Mouse (Mus musculus) stomach, embryonic 16.5 days (tissue): ENCODE measurements at regions not wholly inside any gene's neighbourhood (a gene's known extent, or its start where the extent isn't known, plus 50 kb on each side); places are given as distances from the start of the nearest gene placed in this dataset.

ENCODE experiments used
- ATAC-seq: fragments of 200-750 bp; cut with Nextera tagmentation; 2 replicates; pipeline ENCODE4 v1.8.0; 2017; ENCODE audit warnings: moderate number of reproducible peaks, moderate TSS enrichment; ENCODE audit not compliant: insufficient read depth, low FRiP score
- H3K27ac ChIP-seq: fragments of 300-500 bp; sonication (generic); 2 replicates; pipeline ENCODE4 v1.5.1; 2014; ENCODE audit warnings: low read length
- H3K27me3 ChIP-seq: fragments of 300-500 bp; sonication (generic); 2 replicates; pipeline ENCODE4 v1.6.1; 2014; ENCODE audit warnings: low read length, control low read depth, mixed read lengths; ENCODE audit not compliant: control insufficient read depth, insufficient read depth
- H3K36me3 ChIP-seq: fragments of 300-500 bp; sonication (generic); 2 replicates; pipeline ENCODE4 v1.6.1; 2014; ENCODE audit warnings: low read length; ENCODE audit not compliant: control insufficient read depth, insufficient read depth
- H3K4me1 ChIP-seq: fragments of 300-500 bp; sonication (generic); 2 replicates; pipeline ENCODE4 v1.6.1; 2014; ENCODE audit warnings: low read length, control low read depth, mixed read lengths; ENCODE audit not compliant: control insufficient read depth, insufficient read depth
- H3K4me2 ChIP-seq: fragments of 300-500 bp; sonication (generic); 2 replicates; pipeline ENCODE4 v1.6.1; 2014; ENCODE audit warnings: low read depth, low read length, mixed read lengths
- H3K4me3 ChIP-seq: fragments of 300-500 bp; sonication (generic); replicated peaks from 2 replicates; pipeline ENCODE4 v1.5.1; 2014; ENCODE audit warnings: mild to moderate bottlenecking, low read length
- H3K9ac ChIP-seq: fragments of 300-500 bp; sonication (generic); 2 replicates; pipeline ENCODE4 v1.6.1; 2014; ENCODE audit warnings: low read length
- H3K9me3 ChIP-seq: fragments of 300-500 bp; sonication (generic); replicated peaks from 2 replicates; pipeline ENCODE4 v1.6.1; 2016; ENCODE audit warnings: low read length, control low read depth; ENCODE audit not compliant: control insufficient read depth
- WGBS: fragments of 180-500 bp; shearing (Covaris S2); extraction: QIAGEN DNeasy Blood & Tissue Kit; methylation state at CpG from one replicate; pipeline ENCODE4 v1.1.7; 2014; 5-methylcytosine and 5-hydroxymethylcytosine counted together

- peak overlapping the region; percentile 58 for H3K27ac ChIP-seq
- no peak overlapping the region for H3K4me3 ChIP-seq
- no peaks in the 10 kb centered on the region for H3K9me3 ChIP-seq
These were observed 494.3 kb downstream of the Ccdc171 start for GRCm38 (mm10) chr4:84019500-84020255.

GRCm38 (mm10) chr4:84020692-84021091 is 495.3 kb downstream of the Ccdc171 start:
- 47% methylated on average over 1 of the region's 1 CpGs for WGBS
- H3K27me3 ChIP-seq = no peaks in the 10 kb centered on the region
- no peak overlapping the region for H3K4me3 ChIP-seq
- H3K27ac ChIP-seq = no peak overlapping the region
- ATAC-seq = peak; percentile 63; the same call in 1 of the 2 replicates
- H3K36me3 ChIP-seq = no peaks in the 10 kb centered on the region
- H3K4me2 ChIP-seq = no peak overlapping the region
- no peak overlapping the region for H3K9ac ChIP-seq
- H3K9me3 ChIP-seq = no peaks in the 10 kb centered on the region
- H3K4me1 ChIP-seq = peaks cover 25% of the 10 kb centered on the region

More at GRCm38 (mm10) chr4:84019500-84020255, 494.3 kb downstream of the Ccdc171 start:
- 57% methylated on average over 14 of the region's 14 CpGs for WGBS
- H3K9ac ChIP-seq = no peak overlapping the region
- no peak overlapping the region for H3K4me2 ChIP-seq
- peaks cover 25% of the 10 kb centered on the region for H3K4me1 ChIP-seq
- no peaks in the 10 kb centered on the region for H3K27me3 ChIP-seq
- H3K36me3 ChIP-seq = no peaks in the 10 kb centered on the region
- no peak for ATAC-seq

GRCm38 (mm10) chr4:84022323-84022722 is 497.0 kb downstream of the Ccdc171 start:
- Histone ChIP-seq H3K9ac (no peak overlapping the region), H3K9me3 (no peaks in the 10 kb centered on the region), H3K4me2 (no peak overlapping the region), H3K27ac (no peak overlapping the region), H3K27me3 (no peaks in the 10 kb centered on the region), H3K4me3 (no peak overlapping the region), H3K4me1 (peaks cover 25% of the 10 kb centered on the region), H3K36me3 (no peaks in the 10 kb centered on the region)
- no peak for ATAC-seq
- WGBS = 79% methylated on average over 7 of the region's 7 CpGs

DNA sequence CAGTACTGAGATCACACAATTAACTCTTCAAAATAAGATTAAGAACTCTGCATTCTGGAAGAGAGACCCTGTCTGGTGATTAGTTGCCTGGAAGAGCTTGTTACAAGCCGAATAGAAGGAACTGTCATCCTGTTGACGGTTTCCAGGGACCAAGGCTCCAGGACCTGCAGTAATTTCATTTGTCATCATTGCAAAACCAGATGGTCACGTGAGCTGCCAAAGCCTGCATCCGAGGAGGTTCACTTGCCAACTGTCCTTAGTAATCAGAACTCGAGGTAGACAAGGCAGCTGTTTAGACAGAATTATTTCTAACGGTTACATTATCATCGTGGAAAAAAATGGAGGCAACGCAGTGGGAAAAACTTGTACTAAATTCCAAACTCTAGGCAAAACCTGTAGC is 500.8 kb downstream of the Ccdc171 start:
- ATAC-seq = no peak
- Histone ChIP-seq H3K9me3 (no peaks in the 10 kb centered on the region), H3K4me1 (no peaks in the 10 kb centered on the region), H3K4me3 (no peak overlapping the region), H3K4me2 (no peak overlapping the region), H3K27me3 (no peaks in the 10 kb centered on the region), H3K27ac (no peak overlapping the region), H3K36me3 (no peaks in the 10 kb centered on the region), H3K9ac (no peak overlapping the region)
- 41% methylated on average over 8 of the region's 8 CpGs for WGBS

DNA sequence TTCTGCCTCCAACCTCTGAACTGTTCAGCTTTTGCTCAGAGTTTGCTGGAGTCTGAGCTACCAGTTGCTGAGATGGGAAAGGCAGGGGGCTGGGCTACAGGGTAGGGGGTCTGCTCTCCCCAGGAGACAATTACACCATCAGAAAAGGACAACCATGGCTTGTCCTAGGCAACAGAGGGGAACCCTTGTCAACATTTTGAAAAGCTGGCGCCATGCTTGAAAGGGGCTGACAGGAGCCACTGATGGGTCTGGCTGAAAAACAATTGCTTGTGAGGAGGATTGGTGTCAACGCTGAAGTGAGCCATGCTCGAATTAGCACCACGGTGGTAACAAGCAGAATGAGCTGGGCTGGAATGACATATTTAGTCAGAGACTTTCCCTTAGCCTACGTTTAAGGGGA is 502.8 kb downstream of the Ccdc171 start:
- no peaks in the 10 kb centered on the region for H3K36me3 ChIP-seq
- no peaks in the 10 kb centered on the region for H3K4me1 ChIP-seq
- no peak overlapping the region for H3K4me2 ChIP-seq
- H3K4me3 ChIP-seq = no peak overlapping the region
- H3K27me3 ChIP-seq = no peaks in the 10 kb centered on the region
- 54% methylated on average over 5 of the region's 5 CpGs for WGBS
- no peak overlapping the region for H3K27ac ChIP-seq
- no peak overlapping the region for H3K9ac ChIP-seq
- H3K9me3 ChIP-seq = no peaks in the 10 kb centered on the region
- ATAC-seq = no peak

DNA sequence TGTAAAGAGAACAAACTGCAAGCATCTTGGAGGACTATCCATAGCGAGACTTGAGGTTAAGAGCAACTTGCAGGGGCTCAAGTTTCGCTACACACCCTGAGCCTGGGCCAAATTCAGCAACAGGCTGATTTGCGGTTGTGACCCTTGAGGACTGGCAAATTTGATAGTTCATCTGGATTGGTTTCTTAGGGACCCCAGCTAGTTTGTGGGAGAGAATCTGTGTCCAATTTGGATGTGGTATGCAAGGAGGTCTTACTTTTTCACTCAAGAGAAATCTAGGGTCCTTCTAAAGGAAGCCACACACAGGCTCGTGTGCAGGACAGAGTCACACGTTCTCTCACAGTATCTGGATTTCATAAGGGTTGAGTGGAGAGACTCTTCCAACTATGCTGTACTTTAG is 505.6 kb downstream of the Ccdc171 start:
- Histone ChIP-seq H3K4me3 (no peak overlapping the region), H3K9ac (no peak overlapping the region), H3K27ac (no peak overlapping the region), H3K4me1 (no peaks in the 10 kb centered on the region), H3K27me3 (no peaks in the 10 kb centered on the region), H3K4me2 (no peak overlapping the region), H3K9me3 (no peaks in the 10 kb centered on the region), H3K36me3 (no peaks in the 10 kb centered on the region)
- ATAC-seq = no peak
- 86% methylated on average over 5 of the region's 5 CpGs for WGBS

- H3K9me3 ChIP-seq = no peaks in the 10 kb centered on the region
- ATAC-seq = no peak
- H3K4me2 ChIP-seq = no peak overlapping the region
- H3K4me3 ChIP-seq = no peak overlapping the region
- H3K36me3 ChIP-seq = no peaks in the 10 kb centered on the region
- no peak overlapping the region for H3K27ac ChIP-seq
- no peaks in the 10 kb centered on the region for H3K4me1 ChIP-seq
- WGBS = 73% methylated on average over 10 of the region's 10 CpGs
- no peaks in the 10 kb centered on the region for H3K27me3 ChIP-seq
- no peak overlapping the region for H3K9ac ChIP-seq
These were observed 507.2 kb downstream of the Ccdc171 start for GRCm38 (mm10) chr4:84032505-84032904.

DNA sequence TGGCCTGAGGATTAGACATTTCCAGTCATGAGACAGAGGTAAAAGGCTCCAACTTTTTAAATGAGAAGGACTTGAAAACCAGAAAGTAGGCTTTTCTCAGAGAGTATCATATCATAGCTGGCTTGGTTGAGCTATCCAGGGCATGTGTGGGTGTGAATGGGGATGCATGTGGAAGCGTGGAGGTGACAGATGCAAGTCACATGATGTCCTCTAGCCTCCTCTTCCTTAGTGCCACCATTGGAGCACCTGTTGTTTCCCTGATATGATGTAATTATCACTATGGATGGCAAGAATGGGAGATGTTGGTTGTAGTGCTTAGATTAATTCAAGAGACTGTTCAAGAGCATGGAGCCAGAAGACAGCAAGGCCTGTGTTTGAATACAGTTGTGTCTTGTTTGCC is 510.0 kb downstream of the Ccdc171 start:
- Histone ChIP-seq H3K9me3 (no peaks in the 10 kb centered on the region), H3K4me2 (no peak overlapping the region), H3K9ac (no peak overlapping the region), H3K27ac (no peak overlapping the region), H3K27me3 (no peaks in the 10 kb centered on the region), H3K4me1 (no peaks in the 10 kb centered on the region), H3K36me3 (no peaks in the 10 kb centered on the region), H3K4me3 (no peak overlapping the region)
- WGBS = 92% methylated on average over 1 of the region's 1 CpGs
- no peak for ATAC-seq

GRCm38 (mm10) chr4:84037535-84037934 is 512.2 kb downstream of the Ccdc171 start:
- Histone ChIP-seq H3K27me3 (no peaks in the 10 kb centered on the region), H3K4me3 (no peak overlapping the region), H3K4me1 (no peaks in the 10 kb centered on the region), H3K27ac (no peak overlapping the region), H3K9me3 (0 out of 2 replicates have a peak, but pooled peaks cover 3% of the 10 kb centered on the region), H3K9ac (no peak overlapping the region), H3K4me2 (no peak overlapping the region), H3K36me3 (no peaks in the 10 kb centered on the region)
- ATAC-seq = no peak
- WGBS = 36% methylated on average over 3 of the region's 3 CpGs
